ENCODE assay signal across 14 mouse cellular contexts in the genomic region with DNA sequence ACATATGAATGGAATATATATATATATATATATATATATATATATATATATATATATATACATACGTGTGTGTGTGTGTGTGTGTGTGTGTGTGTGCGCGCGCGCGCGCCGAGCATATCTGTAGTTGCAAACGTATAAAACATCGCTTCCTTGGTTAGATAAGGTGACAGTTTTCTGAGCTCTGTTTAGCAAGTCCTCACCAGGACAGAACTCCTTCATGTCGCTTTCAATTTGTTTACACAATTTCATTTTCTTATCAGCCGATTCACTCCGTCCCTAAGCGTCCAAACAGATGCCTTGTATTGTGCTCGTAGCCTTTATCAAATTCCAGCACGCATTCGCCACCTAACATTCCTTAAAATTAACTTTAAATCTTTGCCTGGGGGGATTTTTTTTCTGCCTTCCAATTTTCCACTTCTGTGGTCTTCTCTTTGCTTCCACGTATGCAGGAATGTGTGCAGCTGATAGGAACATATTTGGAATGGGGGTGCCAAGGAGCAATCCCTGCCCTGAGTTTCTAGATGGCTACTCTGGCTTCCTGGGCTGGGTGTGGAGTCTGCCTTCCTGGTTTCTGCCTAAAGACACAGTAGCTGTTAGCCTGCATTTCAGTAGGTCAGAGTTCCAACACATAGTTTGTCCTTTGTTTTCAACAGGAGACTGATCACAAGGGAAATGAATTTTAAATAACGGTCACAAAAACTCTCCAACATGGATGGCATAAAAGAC.
DNase-seq lines count a peak whose midpoint lies in the region; ATAC-seq lines count a peak whose summit lies in the region.
"Had no signal": no experiment of that assay in that cellular context is flagged by ENCODE, and none has a peak within 500 bp of the region (broad histone marks: within the 10 kb centered on the region; RNA-seq: fewer than 3 reads in every experiment).

No protein-coding gene starts in this region.

- H3K36me3 ChIP-seq in heart, embryonic 13.5 days: no peaks in the 10 kb centered on the region
- no peaks in the 10 kb centered on the region for H3K36me3 ChIP-seq in liver, embryonic 11.5 days (ENCODE audit: control insufficient read depth, insufficient read depth, low read length)

- DNase-seq in heart, adult 11 months: no peak
- DNase-seq in retina, postnatal 1 day: peak; percentile 5
- DNase-seq in retina, embryonic 14.5 days (ENCODE audit: low spot score): no peak
- DNase-seq in liver, embryonic 11.5 days (ENCODE audit: low spot score): no peak
- DNase-seq in left cerebral cortex, postnatal 10 days (ENCODE audit: extremely low spot score in 1 of 2, low spot score in 2 of 2): no peak
- no peak for DNase-seq in adipocyte (ENCODE audit: low spot score)
- DNase-seq: adrenal gland, adult 2 months; cerebellum, adult 2 months; gastrocnemius, adult 2 months; thymus, adult 2 months had no signal

- 49% methylated on average over 19 of the region's 19 CpGs for WGBS in heart, embryonic 13.5 days
- WGBS in liver, embryonic 11.5 days: 62% methylated on average over 19 of the region's 19 CpGs

- peak overlapping the region; percentile 28; the same call in 1 of the 2 replicates for H3K9ac ChIP-seq in heart, embryonic 13.5 days
- no peak overlapping the region for H3K9ac ChIP-seq in liver, embryonic 11.5 days (ENCODE audit: low read depth, low read length)

- peak overlapping the region; percentile 62 for H3K4me2 ChIP-seq in heart, embryonic 13.5 days
- H3K4me2 ChIP-seq in liver, embryonic 11.5 days: no peak overlapping the region

- no peak for ATAC-seq in heart, embryonic 13.5 days (ENCODE audit: extremely low read depth, insufficient number of reproducible peaks, low FRiP score, low TSS enrichment)
- ATAC-seq in liver, embryonic 11.5 days (replicated peaks; ENCODE audit: low FRiP score): peak; percentile 68; the same call in 1 of the 2 replicates
- no peak for ATAC-seq in granulocyte monocyte progenitor cell, adult 5-6 weeks (replicated peaks; ENCODE audit: poor library complexity, severe bottlenecking)
- ATAC-seq: forebrain, embryonic 16.5 days had no signal

- intact Hi-C loops in left cerebral cortex, postnatal 10 days (cut with DNase I): no loop called here

- H3K4me3 ChIP-seq in heart, embryonic 13.5 days: peak overlapping the region; percentile 40
- no peak overlapping the region for H3K4me3 ChIP-seq in liver, embryonic 11.5 days (ENCODE audit: low read depth, low read length)
- H3K4me3 ChIP-seq: gastrocnemius, adult 2 months had no signal

- H3K27me3 ChIP-seq in heart, embryonic 13.5 days (replicated peaks): no peaks in the 10 kb centered on the region
- no peaks in the 10 kb centered on the region for H3K27me3 ChIP-seq in liver, embryonic 11.5 days (replicated peaks; ENCODE audit: control insufficient read depth, insufficient read depth, low read length)

- 0 out of 2 replicates have a peak overlapping the region, but pooled peaks have one; percentile 24 for H3K27ac ChIP-seq in heart, embryonic 13.5 days (replicated peaks)
- H3K27ac ChIP-seq in liver, embryonic 11.5 days (ENCODE audit: low read depth, low read length): no peak overlapping the region
- H3K27ac ChIP-seq: gastrocnemius, adult 2 months; macrophage had no signal

- peaks cover 3% of the 10 kb centered on the region; the same call in 1 of the 2 replicates for H3K4me1 ChIP-seq in heart, embryonic 13.5 days
- no peaks in the 10 kb centered on the region for H3K4me1 ChIP-seq in liver, embryonic 11.5 days (replicated peaks; ENCODE audit: control insufficient read depth, insufficient read depth, low read length)

- 0 out of 2 replicates have a peak, but pooled peaks cover 3% of the 10 kb centered on the region for H3K9me3 ChIP-seq in heart, embryonic 13.5 days
- no peaks in the 10 kb centered on the region for H3K9me3 ChIP-seq in liver, embryonic 11.5 days (ENCODE audit: control insufficient read depth, low read length)
